Mouse (Mus musculus) layer of hippocampus, adult 9-10 months (tissue): ENCODE data around the gene Npas3.

ENCODE experiments used
- DNase-seq: peaks from one replicate; pipeline ENCODE4 v3.0.0; 2022; ENCODE audit warnings: low spot score

The Npas3 gene

DNA sequence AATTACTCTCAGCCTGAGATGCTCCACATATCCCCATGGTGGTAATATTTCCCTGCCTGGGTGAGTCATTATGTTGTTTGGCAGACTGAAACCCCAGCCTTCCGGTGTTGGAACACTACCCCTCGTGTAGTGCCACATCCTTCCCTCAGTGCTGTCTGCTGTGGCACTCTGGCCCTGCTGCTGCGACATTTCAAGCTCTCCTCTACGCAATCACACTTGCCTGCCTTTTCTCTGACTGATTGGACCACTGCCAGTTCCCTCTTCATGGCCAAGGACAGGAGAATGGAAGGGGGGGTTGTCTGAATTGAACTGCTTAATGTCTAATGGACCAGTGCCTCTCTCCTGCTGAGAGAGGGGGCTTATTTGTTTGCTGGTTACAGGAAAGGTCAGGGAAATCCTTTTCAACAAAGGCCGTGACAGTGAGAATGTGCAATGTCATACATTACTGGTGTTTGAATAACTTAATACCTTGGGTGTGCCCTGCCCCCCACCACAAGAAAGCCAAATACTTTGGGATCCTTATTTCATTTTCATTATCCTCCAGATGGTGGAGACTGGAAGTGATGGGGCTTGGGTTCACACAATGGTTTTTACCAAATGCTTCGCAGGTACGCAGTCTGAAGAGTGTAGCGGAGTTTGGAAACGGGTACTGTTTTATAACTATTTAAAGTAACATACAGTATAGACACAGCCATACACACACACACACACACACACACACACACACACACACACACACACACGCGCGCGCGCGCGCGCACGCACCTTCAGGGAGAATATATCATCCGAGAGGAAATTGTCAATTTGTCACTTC is 339.4 kb downstream of the Npas3 start:
- peak; percentile 11 for DNase-seq

DNA sequence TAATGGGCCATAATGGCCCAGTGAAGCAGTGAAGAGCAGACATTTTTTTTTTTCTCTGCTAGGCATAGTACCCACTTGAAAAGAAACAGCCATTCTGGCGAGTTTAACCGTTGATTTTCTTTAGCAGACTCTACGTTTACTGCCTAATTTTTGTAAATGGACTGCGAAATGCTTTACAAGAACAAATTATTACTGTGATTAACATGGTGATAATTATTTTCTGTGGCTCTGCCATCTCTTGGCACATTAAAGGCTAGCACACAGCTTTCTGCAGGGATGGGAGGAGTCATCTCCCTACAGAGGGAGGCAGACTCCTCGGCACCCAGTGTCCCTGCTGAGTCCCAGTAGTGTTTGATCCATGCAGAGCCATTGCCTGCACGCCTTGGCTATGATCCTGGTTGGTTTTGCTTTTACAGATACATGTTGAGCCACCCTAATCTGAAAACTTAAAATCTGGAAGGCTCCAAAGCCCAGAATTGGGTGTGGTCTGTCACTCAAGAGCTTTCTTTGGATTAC is 341.0 kb downstream of the Npas3 start:
- no peak for DNase-seq

GRCm38 (mm10) chr12:53605661-53606060 is 357.2 kb downstream of the Npas3 start:
- DNase-seq, result no peak

GRCm38 (mm10) chr12:53612120-53612519 is 363.6 kb downstream of the Npas3 start:
- no peak for DNase-seq

DNA sequence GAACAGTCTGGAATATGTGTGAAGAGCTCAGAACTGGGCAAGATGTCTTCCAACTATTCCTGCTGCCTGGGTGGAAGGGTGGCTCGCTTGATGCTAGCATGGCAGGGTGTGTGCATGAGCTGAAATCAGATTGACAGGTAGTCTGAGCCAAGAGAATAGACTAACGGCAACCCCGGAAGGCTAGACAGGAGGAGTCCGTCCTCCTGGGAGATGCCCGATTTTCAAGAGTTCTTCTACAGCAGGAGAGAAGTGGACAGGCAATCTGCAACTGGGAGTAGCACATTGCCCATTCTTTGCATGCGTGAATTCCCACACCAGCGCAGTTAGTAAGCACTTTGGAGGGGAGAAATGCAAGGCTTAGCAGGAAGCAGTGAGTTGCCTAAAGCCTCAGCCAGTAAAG is 372.8 kb downstream of the Npas3 start:
- no peak for DNase-seq

GRCm38 (mm10) chr12:53623793-53624192 is 375.3 kb downstream of the Npas3 start:
- DNase-seq, result no peak

- no peak for DNase-seq
Measured at GRCm38 (mm10) chr12:53624379-53625021, 376.0 kb downstream of the Npas3 start.

DNA sequence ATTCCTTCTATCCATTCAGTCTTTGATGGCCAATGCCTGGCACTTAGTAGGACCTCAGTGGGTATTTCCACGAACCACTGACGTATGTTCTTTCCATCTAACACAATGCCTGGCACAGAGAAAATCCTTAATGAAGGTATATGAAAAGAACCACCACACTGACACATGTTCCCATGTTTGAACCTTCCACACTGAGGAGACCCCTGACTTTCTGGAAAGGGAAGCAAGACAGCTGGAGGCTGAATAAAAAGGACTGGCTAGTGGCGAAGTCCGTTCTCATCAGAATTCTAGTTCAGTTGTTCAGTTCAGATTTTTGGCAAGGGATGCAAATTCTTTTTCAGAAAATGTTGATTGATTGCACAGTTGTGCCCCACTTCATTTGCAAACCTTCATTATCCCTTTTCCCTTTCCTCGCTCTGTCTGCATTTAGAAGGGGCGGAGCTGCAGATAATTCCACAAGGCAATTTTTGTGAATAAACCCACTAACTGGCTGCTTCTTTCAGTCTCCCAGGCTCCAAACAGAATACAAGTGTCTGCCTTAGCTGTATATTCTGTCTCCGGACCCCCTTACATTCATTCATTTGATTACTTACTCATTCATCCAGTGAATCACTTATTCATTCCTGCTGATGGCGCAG is 381.1 kb downstream of the Npas3 start:
- no peak for DNase-seq

GRCm38 (mm10) chr12:53630607-53631006 is 382.1 kb downstream of the Npas3 start:
- DNase-seq, result no peak

- no peak for DNase-seq
Measured at GRCm38 (mm10) chr12:53631315-53632106, 383.0 kb downstream of the Npas3 start.

DNA sequence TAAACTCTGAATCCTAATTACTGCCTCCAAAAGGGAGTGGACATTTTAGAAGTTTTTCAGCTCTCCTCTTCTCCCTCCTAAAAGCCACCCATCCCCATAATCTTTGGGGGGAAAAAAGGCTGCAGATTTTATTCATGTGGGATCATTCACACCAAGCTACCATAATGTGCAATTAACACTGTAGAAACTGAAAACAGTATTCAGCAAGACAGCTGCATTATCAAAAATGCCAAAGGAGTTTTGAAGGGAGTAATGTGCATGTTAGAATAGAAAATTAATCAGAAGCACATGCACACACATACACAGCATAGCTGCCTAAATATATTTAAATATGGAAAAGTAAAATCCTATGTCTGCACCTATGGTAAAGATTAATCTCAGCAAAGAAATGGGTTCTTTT is 390.1 kb downstream of the Npas3 start:
- no peak for DNase-seq

DNA sequence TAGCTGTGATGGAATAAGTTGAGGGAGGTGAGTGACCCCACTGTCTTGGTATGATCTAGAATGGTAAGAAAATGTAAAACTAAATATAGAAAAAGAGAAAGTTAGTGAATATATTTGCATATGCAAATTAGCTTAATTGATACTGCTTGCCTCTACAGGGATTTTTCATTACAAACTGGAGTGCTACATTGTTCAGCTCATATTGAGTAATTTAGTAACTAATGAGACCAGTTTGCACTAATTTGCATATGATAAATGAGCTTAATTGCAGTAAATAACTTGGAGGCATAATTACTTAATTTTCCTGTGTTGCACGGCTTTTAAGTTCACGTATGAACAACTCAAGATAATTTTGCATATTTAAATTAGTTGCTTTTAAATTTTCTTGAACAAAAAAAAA is 398.8 kb downstream of the Npas3 start:
- DNase-seq, result no peak

DNA sequence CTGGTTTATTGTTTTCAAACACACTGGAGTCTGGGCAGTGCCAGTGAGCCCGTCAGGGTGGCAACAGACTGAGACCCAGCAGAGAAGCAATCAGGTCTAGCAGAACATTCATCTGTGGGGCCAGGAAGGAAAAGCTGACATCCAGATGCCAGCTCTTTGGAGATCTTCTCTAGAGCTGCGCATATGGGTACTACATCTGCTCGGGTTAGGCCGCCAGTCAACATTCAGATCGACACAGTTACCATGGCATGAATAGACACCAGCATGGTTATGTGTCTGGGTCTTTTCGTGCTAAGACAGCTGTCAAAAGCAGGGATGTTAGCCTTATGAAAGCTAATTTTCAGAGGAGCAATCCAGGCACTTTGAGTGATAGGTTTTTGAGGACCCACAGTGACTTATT is 407.8 kb downstream of the Npas3 start:
- no peak for DNase-seq

- DNase-seq, result no peak
Measured at GRCm38 (mm10) chr12:53664084-53664483, 415.6 kb downstream of the Npas3 start.

- DNase-seq, result no peak
Measured at GRCm38 (mm10) chr12:53671846-53672245, 423.4 kb downstream of the Npas3 start.

GRCm38 (mm10) chr12:53677091-53677630 is 428.7 kb downstream of the Npas3 start:
- DNase-seq, result no peak

DNA sequence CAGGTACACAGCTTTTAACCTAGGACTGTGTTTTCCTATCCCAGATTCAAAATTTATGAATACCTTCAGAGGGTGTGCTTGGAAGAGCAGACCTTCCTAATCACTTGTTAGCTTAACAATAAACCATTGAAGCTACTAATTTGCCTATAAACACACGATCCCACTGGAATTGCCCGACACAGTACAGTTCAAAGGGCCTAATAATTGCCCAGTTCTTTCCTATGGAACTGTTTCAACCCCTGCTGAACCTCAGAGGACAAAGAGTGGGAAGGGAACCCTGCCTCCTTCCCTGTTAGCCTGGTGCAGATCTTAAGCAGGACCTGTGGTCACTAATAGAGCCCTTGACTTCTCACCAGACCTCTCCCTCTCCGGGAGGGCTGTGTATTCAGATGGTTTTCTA is 429.7 kb downstream of the Npas3 start:
- no peak for DNase-seq

GRCm38 (mm10) chr12:53679161-53679560 is 430.7 kb downstream of the Npas3 start:
- no peak for DNase-seq

DNA sequence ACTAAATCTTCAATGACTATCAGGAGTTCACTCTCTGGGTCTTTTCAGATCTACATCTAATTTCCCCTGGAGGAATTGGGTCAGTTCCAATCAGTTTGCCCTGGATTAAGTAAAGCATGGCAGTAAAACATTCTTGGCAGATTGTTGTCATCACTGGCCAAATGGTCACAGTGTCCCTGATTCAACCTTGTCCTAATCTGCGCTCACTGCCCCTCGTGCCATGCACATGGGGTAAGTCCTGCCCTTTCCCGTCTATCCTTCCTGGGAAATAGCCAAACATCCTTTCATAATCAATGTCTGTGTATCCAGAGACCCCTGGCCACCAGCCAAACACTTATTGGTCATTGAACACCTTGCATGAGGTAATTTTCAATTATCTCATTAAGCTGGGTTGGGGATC is 432.0 kb downstream of the Npas3 start:
- DNase-seq, result no peak

DNA sequence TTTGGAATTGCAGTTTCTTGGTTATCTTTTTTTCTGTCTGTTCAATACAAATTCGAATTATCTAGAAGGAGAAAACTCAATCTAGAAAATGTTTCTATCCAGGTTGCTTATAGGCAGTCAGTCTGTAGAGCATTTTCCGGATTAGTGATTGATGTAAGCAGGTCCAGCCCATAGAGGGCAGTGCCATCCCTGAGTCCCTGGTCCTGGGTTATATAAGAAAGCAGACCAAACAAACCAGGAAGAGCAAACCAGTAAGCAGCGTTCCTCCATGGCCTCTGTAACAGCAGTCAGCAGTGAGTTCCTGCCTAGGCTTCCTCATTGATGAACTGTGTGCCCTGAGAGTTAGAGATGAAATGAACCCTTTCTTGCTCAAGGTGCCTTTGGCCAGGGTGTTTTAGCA is 433.6 kb downstream of the Npas3 start:
- no peak for DNase-seq

GRCm38 (mm10) chr12:53692471-53692870 is 444.0 kb downstream of the Npas3 start:
- no peak for DNase-seq

DNA sequence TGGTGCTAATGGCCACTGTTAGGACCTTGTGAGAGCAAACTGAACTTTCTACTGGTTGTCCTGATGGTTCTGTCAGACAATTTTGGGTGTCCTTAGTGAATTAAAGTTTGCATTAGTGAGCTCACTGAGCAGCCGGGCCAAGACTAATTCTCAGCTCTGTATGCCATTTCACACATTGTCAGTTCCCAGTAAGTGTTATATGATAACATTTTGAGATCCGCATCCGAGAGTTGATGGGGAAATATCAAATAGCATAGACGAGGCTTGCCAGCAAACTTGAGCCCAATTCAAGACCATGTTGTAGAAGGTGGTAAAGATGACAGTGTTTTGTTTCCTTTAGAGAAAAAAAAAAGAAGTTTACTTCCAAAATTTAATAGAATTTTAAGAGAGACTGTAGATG is 445.9 kb downstream of the Npas3 start:
- DNase-seq, result no peak
